8 mouse cellular contexts compared by ENCODE assay signal in the genomic region with DNA sequence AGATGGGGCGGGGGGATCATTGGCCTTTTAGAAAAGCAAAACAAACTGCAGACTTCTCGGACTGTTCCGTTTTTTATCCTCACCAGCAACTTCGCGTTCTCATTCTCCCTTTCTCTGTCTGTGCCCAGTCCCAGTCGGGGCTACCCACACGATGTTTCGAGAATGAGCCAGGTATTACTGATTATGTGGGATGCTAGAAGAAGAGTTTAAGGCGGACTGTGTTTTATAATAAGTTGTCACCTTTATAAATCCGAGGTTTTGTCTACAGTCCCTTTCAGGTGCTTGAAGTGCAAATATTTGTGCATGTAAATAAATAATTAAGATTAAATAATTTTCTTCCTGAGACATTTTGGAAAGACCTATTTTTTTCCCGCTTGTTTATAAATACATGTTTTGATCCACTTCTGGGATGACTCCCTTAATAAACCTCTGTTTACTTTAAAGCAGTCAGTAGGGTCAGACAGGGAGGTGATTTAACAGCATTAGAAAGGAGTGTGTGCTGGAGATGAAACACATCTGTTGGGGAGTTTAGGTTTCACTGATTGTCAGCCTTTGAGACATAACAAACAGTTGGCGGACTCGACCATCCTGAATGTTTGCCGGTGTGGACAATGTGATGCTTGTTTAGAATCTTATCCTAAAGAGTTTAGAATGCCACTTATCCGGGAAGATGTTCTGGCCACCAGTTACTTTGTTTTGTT. TPM values are rescaled to one million over a fixed set of nuclear protein-coding genes. Genes with fewer than 3 reads are reported as not detected.
DNase-seq lines count a peak whose midpoint lies in the region; ATAC-seq and TF ChIP-seq lines count a peak whose summit lies in the region.

No protein-coding gene starts in this region.

- H3K27me3 ChIP-seq in lung, embryonic 14.5 days (ENCODE audit: insufficient read depth, low read length), result no peaks in the 10 kb centered on the region
- no peaks in the 10 kb centered on the region for H3K27me3 ChIP-seq in embryonic facial prominence, embryonic 12.5 days
- no peaks in the 10 kb centered on the region for H3K27me3 ChIP-seq in intestine, postnatal 0 days (replicated peaks; ENCODE audit: control insufficient read depth, insufficient read depth, low read length)
- no peaks in the 10 kb centered on the region for H3K27me3 ChIP-seq in neural tube, embryonic 14.5 days (ENCODE audit: control insufficient read depth, insufficient read depth, low read length)

- ATAC-seq in lung, embryonic 14.5 days (ENCODE audit: insufficient read depth), result peak; percentile 9; the same call in 1 of the 2 replicates
- ATAC-seq in embryonic facial prominence, embryonic 12.5 days (ENCODE audit: insufficient number of reproducible peaks, insufficient read depth, low FRiP score, low TSS enrichment), result no peak
- no peak for ATAC-seq in intestine, postnatal 0 days
- peak; percentile 3; the same call in 1 of the 2 replicates for ATAC-seq in neural tube, embryonic 14.5 days (ENCODE audit: low read depth)

- H3K4me2 ChIP-seq in lung, embryonic 14.5 days, result peak overlapping the region; percentile 85
- H3K4me2 ChIP-seq in embryonic facial prominence, embryonic 12.5 days (replicated peaks), result peak overlapping the region; percentile 68
- H3K4me2 ChIP-seq in intestine, postnatal 0 days (replicated peaks; ENCODE audit: low read depth), result peak overlapping the region; percentile 80
- H3K4me2 ChIP-seq in neural tube, embryonic 14.5 days (ENCODE audit: low read depth, low read length), result peak overlapping the region; percentile 87

- 0 out of 2 replicates have a peak, but pooled peaks cover 4% of the 10 kb centered on the region for H3K4me1 ChIP-seq in lung, embryonic 14.5 days (ENCODE audit: insufficient read depth)
- peaks cover 8% of the 10 kb centered on the region for H3K4me1 ChIP-seq in embryonic facial prominence, embryonic 12.5 days
- H3K4me1 ChIP-seq in intestine, postnatal 0 days (replicated peaks; ENCODE audit: control insufficient read depth, insufficient read depth, low read length), result no peaks in the 10 kb centered on the region
- H3K4me1 ChIP-seq in neural tube, embryonic 14.5 days (ENCODE audit: control insufficient read depth, insufficient read depth, low read length), result peaks cover 8% of the 10 kb centered on the region

- peak overlapping the region; percentile 75 for H3K4me3 ChIP-seq in lung, embryonic 14.5 days (ENCODE audit: low read depth, low read length)
- H3K4me3 ChIP-seq in embryonic facial prominence, embryonic 12.5 days, result peak overlapping the region; percentile 74
- H3K4me3 ChIP-seq in intestine, postnatal 0 days (ENCODE audit: low read depth, low read length), result peak overlapping the region; percentile 82
- H3K4me3 ChIP-seq in neural tube, embryonic 14.5 days (ENCODE audit: low read depth, low read length), result peak overlapping the region; percentile 74

- no peaks in the 10 kb centered on the region for H3K9me3 ChIP-seq in lung, embryonic 14.5 days (ENCODE audit: low read depth, low read length)
- no peaks in the 10 kb centered on the region for H3K9me3 ChIP-seq in embryonic facial prominence, embryonic 12.5 days
- H3K9me3 ChIP-seq in intestine, postnatal 0 days (ENCODE audit: control insufficient read depth), result no peaks in the 10 kb centered on the region
- no peaks in the 10 kb centered on the region for H3K9me3 ChIP-seq in neural tube, embryonic 14.5 days (ENCODE audit: control insufficient read depth, low read length)

- 4% methylated on average over 15 of the region's 15 CpGs for WGBS in lung, embryonic 14.5 days
- WGBS in embryonic facial prominence, embryonic 12.5 days, result 7% methylated on average over 15 of the region's 15 CpGs
- 4% methylated on average over 15 of the region's 15 CpGs for WGBS in intestine, postnatal 0 days
- WGBS in neural tube, embryonic 14.5 days, result 13% methylated on average over 15 of the region's 15 CpGs

- TF ChIP-seq CTCF in lung, embryonic 14.5 days (IDR thresholded peaks at IDR 0.05; ENCODE audit: low read depth), result no peak
- no peak for TF ChIP-seq CTCF in intestine, postnatal 0 days (IDR thresholded peaks at IDR 0.05; ENCODE audit: low read depth)

- peak overlapping the region; percentile 74 for H3K9ac ChIP-seq in lung, embryonic 14.5 days
- H3K9ac ChIP-seq in embryonic facial prominence, embryonic 12.5 days, result peak overlapping the region; percentile 78
- peak overlapping the region; percentile 75 for H3K9ac ChIP-seq in intestine, postnatal 0 days (ENCODE audit: low read depth, low read length)
- peak overlapping the region; percentile 61 for H3K9ac ChIP-seq in neural tube, embryonic 14.5 days (replicated peaks; ENCODE audit: low read depth, low read length)

- DNase-seq in lung, embryonic 14.5 days, result peak; percentile 76
- no peak for DNase-seq in lung, adult 18-20 months
- DNase-seq in adrenal gland, adult 18-20 months (ENCODE audit: low spot score in 2 of 2), result no peak
- no peak for DNase-seq in thymus, postnatal 36 days
- DNase-seq in kidney, postnatal 14 days, result no peak

- peak overlapping the region; percentile 55; the same call in 1 of the 2 replicates for H3K27ac ChIP-seq in lung, embryonic 14.5 days (ENCODE audit: low read depth)
- H3K27ac ChIP-seq in embryonic facial prominence, embryonic 12.5 days, result peak overlapping the region; percentile 70
- H3K27ac ChIP-seq in intestine, postnatal 0 days (ENCODE audit: low read depth, low read length), result peak overlapping the region; percentile 65; the same call in 1 of the 2 replicates
- H3K27ac ChIP-seq in neural tube, embryonic 14.5 days (ENCODE audit: low read depth, low read length), result peak overlapping the region; percentile 73; the same call in 1 of the 2 replicates

- H3K36me3 ChIP-seq in lung, embryonic 14.5 days (ENCODE audit: insufficient read depth), result no peaks in the 10 kb centered on the region
- H3K36me3 ChIP-seq in embryonic facial prominence, embryonic 12.5 days, result no peaks in the 10 kb centered on the region
- H3K36me3 ChIP-seq in intestine, postnatal 0 days (ENCODE audit: control insufficient read depth, insufficient read depth), result no peaks in the 10 kb centered on the region
- no peaks in the 10 kb centered on the region for H3K36me3 ChIP-seq in neural tube, embryonic 14.5 days (ENCODE audit: control insufficient read depth, insufficient read depth, low read length)

RNA-seq across cellular contexts. Expression of gene Micu1, which starts 0.9 kb away (rescaled TPM):
- polyA plus RNA-seq in lung, embryonic 14.5 days (2014; fragmentation: Nextera tagmentation; extraction: Ambion mirVana), result 81.0 and 83.9 TPM in 2 replicates
- polyA plus RNA-seq in embryonic facial prominence, embryonic 12.5 days (2016; fragmentation: Nextera tagmentation; extraction: Ambion mirVana), result 77.3 and 79.9 TPM in 2 replicates
- 57.8 and 59.2 TPM in 2 replicates for polyA plus RNA-seq in intestine, postnatal 0 days (2015; fragmentation: Nextera tagmentation; extraction: Ambion mirVana)
- polyA plus RNA-seq in neural tube, embryonic 14.5 days (2014; fragmentation: Nextera tagmentation; extraction: Ambion mirVana), result 92.5 and 93.9 TPM in 2 replicates
- 10 to 100 TPM; 59.2 to 67.9 TPM for total RNA-seq in adrenal gland, adult 18-20 months (2021)

Comparison
In these comparisons a context has a peak if more than half of its experiments do, and no peak if none do; other contexts are left out.
1. ATAC-seq: peak in lung, embryonic 14.5 days (single experiment) and neural tube, embryonic 14.5 days (single experiment); none in embryonic facial prominence, embryonic 12.5 days (single experiment) and intestine, postnatal 0 days (single experiment).
2. Peak in every context shown above with its lines, with median percentiles within 50 percentile points of each other: H3K27ac ChIP-seq, H3K4me2 ChIP-seq, H3K4me3 ChIP-seq and H3K9ac ChIP-seq.